Mouse (Mus musculus) liver, embryonic 13.5 days (tissue): ENCODE data around the gene Mpv17. TPM values are rescaled to one million over a fixed set of nuclear protein-coding genes. Genes with fewer than 3 reads are reported as not detected.
A peak's percentile ranks its signal among the peaks of the same experiment; 100 is the strongest.

ENCODE experiments used
- ATAC-seq: fragments of 200-750 bp; cut with Nextera tagmentation; 2 replicates; pipeline ENCODE4 v1.8.0; 2017; ENCODE audit warnings: low read depth, mild to moderate bottlenecking, moderate number of reproducible peaks, moderate library complexity
- DNase-seq: peaks from one replicate; pipeline ENCODE4 v3.0.0; 2022
- H3K27ac ChIP-seq: fragments of 300-500 bp; sonication (generic); 2 replicates; pipeline ENCODE4 v1.5.1; 2015; ENCODE audit warnings: moderate library complexity, mild to moderate bottlenecking, inconsistent platforms
- H3K27me3 ChIP-seq: fragments of 300-500 bp; sonication (generic); 2 replicates; pipeline ENCODE4 v1.6.1; 2015; ENCODE audit warnings: mild to moderate bottlenecking, inconsistent platforms
- H3K36me3 ChIP-seq: fragments of 300-500 bp; sonication (generic); 2 replicates; pipeline ENCODE4 v1.6.1; 2015; ENCODE audit warnings: mild to moderate bottlenecking, inconsistent platforms
- H3K4me1 ChIP-seq: fragments of 300-500 bp; sonication (generic); replicated peaks from 2 replicates; pipeline ENCODE4 v1.6.1; 2015; ENCODE audit warnings: inconsistent platforms
- H3K4me2 ChIP-seq: fragments of 300-500 bp; sonication (generic); 2 replicates; pipeline ENCODE4 v1.6.1; 2015; ENCODE audit warnings: inconsistent platforms, mild to moderate bottlenecking, moderate library complexity
- H3K4me3 ChIP-seq: fragments of 300-500 bp; sonication (generic); replicated peaks from 2 replicates; pipeline ENCODE4 v1.5.1; 2015; ENCODE audit warnings: mild to moderate bottlenecking, inconsistent platforms
- H3K9ac ChIP-seq: fragments of 300-500 bp; sonication (generic); 2 replicates; pipeline ENCODE4 v1.6.1; 2015; ENCODE audit warnings: mild to moderate bottlenecking, inconsistent platforms
- H3K9me3 ChIP-seq: fragments of 300-500 bp; sonication (generic); replicated peaks from 2 replicates; pipeline ENCODE4 v1.6.1; 2016; ENCODE audit warnings: inconsistent platforms
- WGBS: fragments of 180-500 bp; shearing (Covaris S2); methylation state at CpG from one replicate; pipeline ENCODE4 v1.1.7; 2015; ENCODE audit not compliant: insufficient replicate concordance; 5-methylcytosine and 5-hydroxymethylcytosine counted together
- polyA plus RNA-seq: library from polyadenylated mRNA; unstranded; fragments of >200 nt; fragmentation: Nextera tagmentation; extraction: Ambion mirVana; gene quantifications from 2 replicates; pipeline ENCODE4 v1.2.1, GENCODE M21; 2015

The Mpv17 gene
- 18.9 and 19.9 TPM in 2 replicates for polyA plus RNA-seq

GRCm38 (mm10) chr5:31154152-31154553, at the start of gene Mpv17:
Gene Mpv17, minus strand, starts transcription at chr5:31154251.
- H3K27ac ChIP-seq, result peak within 1 kb of the TSS; percentile 20
- no peaks in the 10 kb centered on the region for H3K27me3 ChIP-seq
- peak; percentile 94 for ATAC-seq

GRCm38 (mm10) chr5:31202933-31203332, 48.9 kb upstream of the Mpv17 start:
- Histone ChIP-seq H3K4me3 (peak overlapping the region; percentile 82), H3K27ac (peak overlapping the region; percentile 82), H3K4me2 (peak overlapping the region; percentile 79), H3K9ac (peak overlapping the region; percentile 69), H3K9me3 (peaks cover 5% of the 10 kb centered on the region), H3K27me3 (no peaks in the 10 kb centered on the region), H3K4me1 (peaks cover 34% of the 10 kb centered on the region), H3K36me3 (peaks cover 85% of the 10 kb centered on the region)
- 77% methylated on average over 7 of the region's 7 CpGs for WGBS
- no peak for ATAC-seq
- DNase-seq, result no peak

More at GRCm38 (mm10) chr5:31154152-31154553, at the start of gene Mpv17:
- H3K4me1 ChIP-seq, result peaks cover 26% of the 10 kb centered on the region
- under 1% methylated on average over 19 of the region's 19 CpGs for WGBS
- peak within 1 kb of the TSS; percentile 75 for H3K4me2 ChIP-seq
- H3K4me3 ChIP-seq, result peak within 1 kb of the TSS; percentile 72
- peak; percentile 69 for DNase-seq
- H3K36me3 ChIP-seq, result peaks cover 34% of the 10 kb centered on the region
- no peaks in the 10 kb centered on the region for H3K9me3 ChIP-seq
- H3K9ac ChIP-seq, result peak within 1 kb of the TSS; percentile 77

- WGBS, result 2% methylated on average over 53 of the region's 53 CpGs
Measured at GRCm38 (mm10) chr5:31201742-31202590, 47.9 kb upstream of the Mpv17 start, which contains the start of gene Zfp513. Gene Zfp513, minus strand, starts transcription at chr5:31202303.

GRCm38 (mm10) chr5:31201042-31201741, 47.1 kb upstream of the Mpv17 start:
- no peaks in the 10 kb centered on the region for H3K27me3 ChIP-seq
- H3K27ac ChIP-seq, result peak overlapping the region; percentile 81
- H3K4me3 ChIP-seq, result peak overlapping the region; percentile 82
- H3K9me3 ChIP-seq, result peaks cover 5% of the 10 kb centered on the region
- H3K4me1 ChIP-seq, result peaks cover 38% of the 10 kb centered on the region
- H3K4me2 ChIP-seq, result peak overlapping the region; percentile 91
- DNase-seq, result no peak
- no peak for ATAC-seq
- H3K36me3 ChIP-seq, result peaks cover 85% of the 10 kb centered on the region
- 18% methylated on average over 13 of the region's 13 CpGs for WGBS
- peak overlapping the region; percentile 85 for H3K9ac ChIP-seq

More at GRCm38 (mm10) chr5:31201742-31202590, 47.9 kb upstream of the Mpv17 start, which contains the start of gene Zfp513:
- ATAC-seq (peak; percentile 96), DNase-seq (peak; percentile 95)
- H3K4me2 ChIP-seq, result peak within 1 kb of the TSS; percentile 91
- peak within 1 kb of the TSS; percentile 85 for H3K9ac ChIP-seq
- no peaks in the 10 kb centered on the region for H3K27me3 ChIP-seq
- peaks cover 38% of the 10 kb centered on the region for H3K4me1 ChIP-seq
- peaks cover 85% of the 10 kb centered on the region for H3K36me3 ChIP-seq
- H3K4me3 ChIP-seq, result peak within 1 kb of the TSS; percentile 82
- H3K27ac ChIP-seq, result peak within 1 kb of the TSS; percentile 82
- peaks cover 5% of the 10 kb centered on the region for H3K9me3 ChIP-seq

GRCm38 (mm10) chr5:31200327-31200768, 46.3 kb upstream of the Mpv17 start:
- H3K27ac ChIP-seq, result no peak overlapping the region
- WGBS, result 88% methylated on average over 27 of the region's 27 CpGs
- H3K36me3 ChIP-seq, result peaks cover 85% of the 10 kb centered on the region
- H3K4me1 ChIP-seq, result peaks cover 42% of the 10 kb centered on the region
- no peaks in the 10 kb centered on the region for H3K27me3 ChIP-seq
- peaks cover 5% of the 10 kb centered on the region for H3K9me3 ChIP-seq
- ATAC-seq (no peak), DNase-seq (no peak)
- H3K9ac ChIP-seq, result peak overlapping the region; percentile 34
- peak overlapping the region; percentile 18 for H3K4me2 ChIP-seq
- H3K4me3 ChIP-seq, result no peak overlapping the region

GRCm38 (mm10) chr5:31199893-31200292, 45.8 kb upstream of the Mpv17 start:
- no peak overlapping the region for H3K4me2 ChIP-seq
- H3K4me3 ChIP-seq, result no peak overlapping the region
- ATAC-seq, result no peak
- H3K4me1 ChIP-seq, result peaks cover 46% of the 10 kb centered on the region
- no peak overlapping the region for H3K9ac ChIP-seq
- WGBS, result 79% methylated on average over 9 of the region's 9 CpGs
- H3K27me3 ChIP-seq, result no peaks in the 10 kb centered on the region
- DNase-seq, result no peak
- peaks cover 85% of the 10 kb centered on the region for H3K36me3 ChIP-seq
- peaks cover 5% of the 10 kb centered on the region for H3K9me3 ChIP-seq
- H3K27ac ChIP-seq, result no peak overlapping the region

GRCm38 (mm10) chr5:31199321-31199892, 45.4 kb upstream of the Mpv17 start:
- peaks cover 85% of the 10 kb centered on the region for H3K36me3 ChIP-seq
- H3K27me3 ChIP-seq, result no peaks in the 10 kb centered on the region
- H3K4me2 ChIP-seq, result no peak overlapping the region
- H3K4me3 ChIP-seq, result no peak overlapping the region
- H3K4me1 ChIP-seq, result peaks cover 51% of the 10 kb centered on the region
- H3K9me3 ChIP-seq, result peaks cover 5% of the 10 kb centered on the region
- WGBS, result 90% methylated on average over 19 of the region's 19 CpGs
- DNase-seq (no peak), ATAC-seq (no peak)
- H3K27ac ChIP-seq, result no peak overlapping the region
- H3K9ac ChIP-seq, result no peak overlapping the region

GRCm38 (mm10) chr5:31198616-31199320, 44.7 kb upstream of the Mpv17 start:
- Histone ChIP-seq H3K4me2 (no peak overlapping the region), H3K9ac (no peak overlapping the region), H3K36me3 (peaks cover 80% of the 10 kb centered on the region), H3K4me3 (no peak overlapping the region), H3K27me3 (no peaks in the 10 kb centered on the region), H3K27ac (no peak overlapping the region), H3K4me1 (peaks cover 57% of the 10 kb centered on the region), H3K9me3 (peaks cover 5% of the 10 kb centered on the region)
- no peak for ATAC-seq
- no peak for DNase-seq
- 80% methylated on average over 5 of the region's 5 CpGs for WGBS

GRCm38 (mm10) chr5:31198170-31198569, 44.1 kb upstream of the Mpv17 start:
- Histone ChIP-seq H3K36me3 (peaks cover 74% of the 10 kb centered on the region), H3K27me3 (no peaks in the 10 kb centered on the region), H3K4me2 (no peak overlapping the region), H3K4me3 (no peak overlapping the region), H3K9ac (no peak overlapping the region), H3K4me1 (peaks cover 56% of the 10 kb centered on the region), H3K27ac (no peak overlapping the region), H3K9me3 (peaks cover 5% of the 10 kb centered on the region)
- ATAC-seq (no peak), DNase-seq (no peak)
- WGBS, result 82% methylated on average over 9 of the region's 9 CpGs

GRCm38 (mm10) chr5:31197072-31197471, 43.0 kb upstream of the Mpv17 start:
- Histone ChIP-seq H3K9me3 (peaks cover 5% of the 10 kb centered on the region), H3K9ac (no peak overlapping the region), H3K4me3 (no peak overlapping the region), H3K4me2 (no peak overlapping the region), H3K36me3 (peaks cover 65% of the 10 kb centered on the region), H3K4me1 (peaks cover 51% of the 10 kb centered on the region), H3K27ac (no peak overlapping the region), H3K27me3 (no peaks in the 10 kb centered on the region)
- ATAC-seq (no peak), DNase-seq (no peak)
- 91% methylated on average over 12 of the region's 12 CpGs for WGBS
